Mouse (Mus musculus): ENCODE measurements around the gene Cenpc1.

The Cenpc1 gene

DNA sequence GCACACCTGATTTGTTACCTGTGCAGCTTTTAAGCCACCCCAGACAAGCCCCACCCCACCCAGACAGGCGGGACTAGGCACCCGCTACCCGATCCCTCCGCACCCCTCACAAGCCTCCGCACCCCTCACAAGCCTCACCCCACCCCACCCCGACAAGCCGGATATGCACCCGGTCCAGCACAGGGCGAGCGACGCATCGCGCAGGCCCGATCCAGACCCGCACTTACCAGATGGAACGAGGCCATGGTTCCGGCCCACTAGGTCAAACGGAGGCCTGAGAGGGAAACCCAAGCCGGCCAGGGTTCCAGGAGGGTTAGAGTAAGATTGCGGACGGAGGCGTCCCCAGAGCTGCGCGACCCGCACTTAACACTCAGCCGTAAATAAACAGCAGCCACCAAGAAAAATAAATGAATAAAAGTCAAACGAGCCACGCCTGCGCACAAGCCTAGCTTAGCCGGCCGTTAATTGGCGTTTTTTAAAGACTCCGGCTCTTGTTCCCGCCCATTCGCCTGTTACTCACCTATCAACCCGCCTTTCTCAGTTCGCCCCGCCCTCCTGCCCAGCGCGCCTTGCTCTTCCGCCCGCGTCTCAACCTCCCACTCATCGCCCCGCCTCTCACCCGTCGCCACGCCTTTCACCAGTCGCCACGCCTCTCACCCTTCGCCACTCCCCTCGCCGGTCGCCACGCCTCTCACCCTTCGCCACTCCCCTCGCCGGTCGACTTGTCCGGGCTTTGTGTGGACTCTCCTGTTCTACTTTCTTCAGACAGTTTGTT, at the start of gene Cenpc1:
Cenpc1 (minus strand) TSS at position 483 of the 775 bp plus-strand sequence.
- DNase-seq (ENCODE audit: low read depth, low spot score), result peak; percentile 100

DNA sequence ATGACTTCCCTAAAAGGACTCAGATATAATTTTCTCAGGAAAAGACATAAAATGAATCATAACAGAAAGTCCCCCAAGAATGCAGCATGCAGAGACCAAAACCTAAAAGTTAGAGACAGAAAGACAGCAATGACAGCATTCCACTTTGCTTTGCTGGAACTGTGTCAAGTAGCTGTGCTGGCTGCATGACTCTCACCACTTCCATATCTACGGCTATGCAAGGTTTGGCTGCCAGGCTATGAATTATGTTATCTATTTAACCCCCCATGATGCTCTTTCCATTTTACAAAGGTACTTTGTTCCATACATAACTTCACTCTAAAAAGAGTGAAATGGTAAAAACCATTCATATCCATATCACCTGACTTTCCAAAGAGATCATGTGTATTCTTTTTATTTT, 48.6 kb upstream of the Cenpc1 start:
- no peak for DNase-seq (ENCODE audit: low read depth, low spot score)

GRCm38 (mm10) chr5:86113037-86113436, 47.7 kb upstream of the Cenpc1 start:
- DNase-seq (ENCODE audit: low read depth, low spot score), result no peak

- DNase-seq (ENCODE audit: low read depth, low spot score), result no peak
Observed at GRCm38 (mm10) chr5:86111074-86111473, 45.7 kb upstream of the Cenpc1 start.

GRCm38 (mm10) chr5:86106610-86107009, 41.2 kb upstream of the Cenpc1 start:
- no peak for DNase-seq (ENCODE audit: low read depth, low spot score)

DNA sequence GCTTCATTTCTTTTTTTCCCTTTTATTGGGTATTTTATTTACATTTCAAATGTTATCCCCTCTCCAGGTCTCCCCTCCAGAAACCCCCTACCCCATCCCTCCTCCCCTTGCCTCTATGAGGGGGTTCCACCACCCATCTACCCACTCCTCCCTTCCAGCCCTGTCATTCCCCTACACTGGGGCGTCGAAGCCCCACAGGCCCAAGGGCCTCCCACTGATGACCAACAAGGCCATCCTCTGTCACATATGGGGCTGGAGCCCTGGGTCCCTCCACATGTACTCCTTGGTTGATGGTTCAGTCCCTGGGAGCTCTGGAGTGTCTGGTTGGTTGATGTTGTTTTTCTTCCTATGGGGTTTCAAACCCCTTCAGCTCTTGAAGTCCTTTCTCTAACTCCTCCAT, 36.8 kb upstream of the Cenpc1 start:
- DNase-seq (ENCODE audit: low read depth, low spot score), result no peak

DNA sequence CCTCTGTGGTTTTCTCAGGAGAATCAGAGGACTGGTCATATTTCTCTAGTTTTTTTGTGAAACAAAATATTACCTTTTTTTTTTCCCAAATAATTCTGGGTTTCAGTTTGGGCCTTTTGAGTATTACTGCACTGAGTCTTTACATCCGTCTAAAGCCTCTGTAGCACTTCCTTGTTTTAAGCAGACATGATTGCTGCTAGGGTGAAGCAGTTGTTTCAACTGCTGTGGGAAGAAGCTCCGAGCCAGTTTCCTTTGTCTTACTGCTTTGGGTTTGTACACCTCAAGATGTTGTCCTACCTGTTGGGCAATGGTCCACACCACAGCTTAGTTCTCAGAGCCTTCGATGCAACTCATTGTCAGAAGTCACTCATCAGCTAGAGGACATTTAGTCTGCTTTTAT, 35.2 kb upstream of the Cenpc1 start:
- no peak for DNase-seq (ENCODE audit: low read depth, low spot score)

GRCm38 (mm10) chr5:86098988-86099387, 33.6 kb upstream of the Cenpc1 start:
- no peak for DNase-seq (ENCODE audit: low read depth, low spot score)

DNA sequence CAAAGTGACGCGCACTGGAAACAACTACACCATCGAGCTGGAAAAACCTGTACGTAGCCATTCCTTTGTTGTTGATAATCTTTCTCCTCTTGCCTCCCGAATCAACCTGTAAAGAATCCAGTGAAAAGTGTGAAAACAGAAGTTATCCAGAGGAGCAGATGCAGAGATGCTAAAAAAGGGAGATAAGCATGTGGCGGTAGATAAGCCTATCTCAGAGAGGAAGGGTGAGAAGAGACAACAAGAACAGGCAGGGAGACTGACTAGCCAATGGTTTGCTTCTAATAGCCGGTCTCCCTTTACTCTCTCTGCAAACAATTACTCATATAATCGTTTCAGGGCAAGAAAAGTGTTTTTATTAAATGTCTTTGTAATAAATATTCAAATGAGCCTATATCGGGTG, 29.4 kb upstream of the Cenpc1 start:
- DNase-seq (ENCODE audit: low read depth, low spot score), result no peak

DNA sequence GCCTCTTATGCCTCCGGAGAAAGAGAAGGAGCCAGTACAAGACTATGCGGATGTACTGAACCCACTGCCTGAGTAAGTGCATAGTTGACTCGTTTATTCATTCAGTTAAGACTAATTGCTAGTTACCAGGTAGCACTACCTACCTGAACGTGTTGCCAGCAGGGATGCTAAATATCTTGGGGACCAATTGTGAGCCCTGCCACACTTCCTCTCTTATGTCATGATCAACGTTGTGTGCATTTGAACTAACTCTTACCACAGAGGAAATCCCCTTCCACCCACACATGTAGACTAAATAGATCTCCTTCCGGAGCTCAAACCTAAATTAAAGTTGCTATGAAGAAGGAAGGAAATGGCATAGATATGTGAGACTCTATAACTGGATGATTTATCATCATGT, 21.4 kb upstream of the Cenpc1 start:
- no peak for DNase-seq (ENCODE audit: low read depth, low spot score)

DNA sequence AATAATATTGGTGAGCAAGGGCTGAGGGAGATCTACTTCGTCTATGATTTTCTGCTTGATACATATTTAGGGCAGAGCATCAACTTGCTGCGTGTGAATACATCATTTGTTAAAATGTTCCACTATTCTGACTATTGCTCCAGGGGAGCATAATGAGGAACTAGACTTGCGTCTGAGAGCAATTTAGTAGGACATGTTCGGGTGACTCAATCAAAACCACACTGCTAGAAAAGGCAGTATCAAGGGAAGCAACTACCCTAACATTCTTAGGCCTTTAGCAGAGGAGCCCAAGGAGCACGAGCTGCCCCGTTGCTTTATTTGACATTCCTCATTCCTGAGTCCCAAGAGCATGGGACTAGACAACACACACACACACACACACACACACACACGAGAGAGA, 19.6 kb upstream of the Cenpc1 start:
- no peak for DNase-seq (ENCODE audit: low read depth, low spot score)

GRCm38 (mm10) chr5:86083987-86084386, 18.6 kb upstream of the Cenpc1 start:
- no peak for DNase-seq (ENCODE audit: low read depth, low spot score)

DNA sequence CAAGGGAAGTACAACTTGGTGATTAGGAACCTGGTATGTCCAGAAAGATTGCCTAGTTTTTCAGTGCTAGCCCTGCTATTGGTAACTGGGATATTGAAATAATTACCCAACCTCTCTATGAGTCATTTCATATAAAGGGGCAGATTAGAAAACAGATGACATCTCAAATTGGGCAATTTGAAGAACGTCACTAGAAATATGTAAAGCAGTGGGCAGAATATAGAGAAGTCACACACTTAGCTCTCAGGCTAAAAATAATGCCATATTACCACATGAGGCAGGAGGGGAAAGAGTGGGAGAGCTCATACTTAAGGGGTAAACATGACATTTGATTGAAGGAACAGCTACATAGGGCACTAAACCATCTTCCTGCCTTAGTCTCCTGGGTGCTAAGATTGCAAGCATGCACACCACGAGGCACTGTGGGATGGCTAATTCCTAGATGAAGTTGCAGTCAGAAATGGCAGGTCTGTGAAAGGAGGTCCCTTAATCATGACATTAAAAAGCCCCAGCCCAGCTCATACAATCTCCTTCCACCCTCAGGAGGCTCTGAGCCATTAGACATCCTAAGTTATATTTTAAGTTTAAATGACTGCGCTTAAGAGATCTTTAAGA, 13.4 kb upstream of the Cenpc1 start:
- peak; percentile 32 for DNase-seq (ENCODE audit: low read depth, low spot score)

- no peak for DNase-seq (ENCODE audit: low read depth, low spot score)
Observed at GRCm38 (mm10) chr5:86072756-86073386, 7.5 kb upstream of the Cenpc1 start.

DNA sequence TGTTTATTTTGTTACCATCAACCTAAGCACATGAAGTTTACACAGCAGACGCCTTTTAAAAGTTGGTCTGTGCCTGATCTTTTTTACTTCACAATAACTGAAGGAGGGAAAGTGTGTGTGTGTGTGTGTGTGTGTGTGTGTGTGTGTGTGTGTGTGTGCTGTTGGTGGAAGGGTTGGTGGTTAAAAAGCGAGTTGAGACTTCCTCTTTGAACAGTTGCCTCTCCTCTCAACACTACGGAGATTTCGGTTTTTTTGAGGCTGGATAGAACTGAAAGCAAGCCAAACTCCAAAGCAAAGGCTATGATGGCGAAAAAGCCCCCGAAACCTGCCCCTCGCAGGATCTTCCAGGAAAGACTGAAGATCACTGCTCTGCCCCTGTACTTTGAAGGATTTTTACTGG, 6.2 kb upstream of the Cenpc1 start, which contains the start of gene Stap1:
Stap1 (plus strand) TSS at position 209 of the 400 bp plus-strand sequence.
- DNase-seq (ENCODE audit: low read depth, low spot score), result no peak

GRCm38 (mm10) chr5:86069121-86069520, 3.7 kb upstream of the Cenpc1 start:
- no peak for DNase-seq (ENCODE audit: low read depth, low spot score)

DNA sequence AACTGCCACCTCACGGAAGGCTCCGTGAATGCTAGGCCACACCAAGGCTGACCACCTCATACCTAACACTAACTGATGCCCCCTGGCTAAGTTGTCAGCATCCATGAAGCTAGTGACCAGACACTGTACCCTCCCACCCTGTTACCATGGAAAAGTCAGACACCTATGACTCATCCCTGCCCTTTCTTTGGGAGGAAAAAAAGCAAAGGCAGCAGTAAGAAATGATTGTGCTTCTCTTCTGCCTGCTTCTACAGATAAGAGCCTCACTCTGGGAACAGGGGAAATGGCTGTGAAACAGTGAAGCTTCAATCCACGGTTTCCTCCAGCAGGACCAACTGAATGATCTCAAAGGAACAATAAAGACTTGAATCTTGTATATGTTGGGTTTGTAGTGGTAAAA, 3.1 kb upstream of the Cenpc1 start:
- DNase-seq (ENCODE audit: low read depth, low spot score), result peak; percentile 64

DNA sequence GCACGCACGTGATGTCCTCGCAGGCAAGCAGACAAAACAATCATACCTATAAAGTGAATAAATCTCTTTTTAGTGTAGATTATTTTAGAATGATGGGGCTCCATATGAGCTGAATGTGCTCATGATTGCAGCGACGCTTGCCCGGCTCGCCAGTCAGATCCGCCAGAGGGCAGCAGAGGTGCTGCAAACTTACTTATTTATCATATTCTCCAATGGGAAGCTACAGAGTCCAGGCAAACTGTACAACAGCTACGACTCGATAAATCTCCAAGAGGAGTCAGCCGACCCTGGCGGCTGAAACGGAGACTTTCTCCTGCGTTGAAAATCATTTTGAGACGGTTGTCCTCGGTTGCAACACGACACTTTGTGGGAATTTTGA, 1.2 kb upstream of the Cenpc1 start:
- DNase-seq (ENCODE audit: low read depth, low spot score), result peak; percentile 98

DNA sequence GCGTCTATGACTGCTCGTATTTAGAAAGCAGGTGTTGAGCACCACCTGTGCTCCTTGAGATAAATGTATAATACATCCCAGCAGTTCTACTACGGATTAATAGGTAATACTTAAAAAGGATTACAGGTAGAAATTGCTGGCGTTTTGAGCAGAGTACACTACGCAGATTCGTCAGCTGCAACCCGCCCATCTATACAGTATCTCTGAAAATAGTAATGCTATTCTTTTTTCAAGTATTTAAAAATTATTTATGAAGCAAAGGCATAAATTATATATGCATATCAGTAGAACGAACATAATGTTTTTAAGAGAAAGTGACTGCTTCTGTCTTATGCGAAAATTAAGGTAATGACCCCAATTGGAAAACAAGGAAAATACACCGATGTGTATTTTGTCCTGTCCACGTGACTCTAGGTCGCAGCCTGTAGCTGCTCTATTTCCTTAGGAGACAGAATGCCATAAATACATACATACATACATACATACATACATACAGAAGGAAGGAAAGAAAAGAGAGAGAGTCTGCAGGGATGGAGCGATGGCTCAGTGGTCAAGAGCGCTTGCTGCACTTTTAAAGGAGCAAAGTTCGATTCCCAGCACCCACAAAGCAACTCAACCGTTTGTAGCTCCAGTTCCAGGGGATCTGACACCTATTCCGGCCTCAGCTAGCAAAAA, 630 bp upstream of the Cenpc1 start:
- DNase-seq (ENCODE audit: low read depth, low spot score), result peak; percentile 70

DNA sequence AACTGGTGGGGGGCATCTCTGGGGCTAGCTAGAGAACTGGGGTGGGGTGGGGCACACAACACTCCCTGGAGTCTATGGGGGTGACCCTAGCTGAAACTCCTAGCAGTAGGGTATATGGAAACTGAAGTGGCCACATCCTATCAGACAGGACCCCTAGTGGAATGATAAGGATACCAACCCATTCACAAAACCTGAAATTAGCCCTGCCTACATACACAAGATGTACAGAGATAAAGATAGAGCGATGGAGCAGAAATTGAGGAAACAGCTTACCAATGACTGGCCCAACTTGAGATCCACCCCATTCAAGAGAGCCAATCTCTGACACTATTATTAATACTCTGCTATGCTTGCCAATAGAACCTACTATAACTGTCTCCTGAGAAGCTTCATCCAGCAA, 1.9 kb downstream of the Cenpc1 start:
- DNase-seq (ENCODE audit: low read depth, low spot score), result no peak

- no peak for DNase-seq (ENCODE audit: low read depth, low spot score)
Observed at GRCm38 (mm10) chr5:86029820-86030219, 35.6 kb downstream of the Cenpc1 start.
